ENCODE assay signal across 24 mouse cellular contexts in the genomic region with DNA sequence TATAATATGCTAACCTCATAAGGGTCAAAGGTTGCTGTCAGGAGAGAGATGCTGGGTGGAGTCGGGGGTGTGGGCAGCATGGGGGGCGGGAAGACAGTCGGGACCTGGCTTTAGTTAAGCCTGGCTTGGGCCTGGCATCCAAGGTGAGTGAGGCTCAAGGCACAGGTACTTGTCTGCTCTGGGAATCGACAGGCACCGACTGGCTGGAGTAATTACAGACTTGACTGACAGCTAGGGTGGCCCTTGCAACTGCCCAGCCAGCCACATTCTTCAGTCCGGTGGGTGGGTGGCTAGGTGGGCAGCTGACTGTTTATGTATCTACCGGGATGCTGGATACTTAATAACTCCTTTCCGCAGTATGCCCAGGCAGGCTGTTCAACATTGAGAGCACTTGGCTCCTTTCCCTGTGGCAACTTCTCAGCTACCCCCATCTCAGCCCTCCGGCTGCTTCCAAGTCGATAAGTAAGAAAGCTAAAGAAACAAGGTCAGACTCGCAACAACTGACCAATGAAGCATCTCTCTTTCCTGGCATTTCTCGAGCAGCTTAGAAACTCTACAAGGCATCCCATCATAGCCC. TPM values are rescaled to one million over a fixed set of nuclear protein-coding genes. Genes with fewer than 3 reads are reported as not detected.
DNase-seq lines count a peak whose midpoint lies in the region; ATAC-seq and TF ChIP-seq lines count a peak whose summit lies in the region.
"Had no signal": no experiment of that assay in that cellular context is flagged by ENCODE, and none has a peak within 500 bp of the region (broad histone marks: within the 10 kb centered on the region; RNA-seq: fewer than 3 reads in every experiment).

No protein-coding gene starts in this region.

- no peak overlapping the region for H3K4me2 ChIP-seq in lung, embryonic 16.5 days (ENCODE audit: low read depth, low read length)
- no peak overlapping the region for H3K4me2 ChIP-seq in kidney, postnatal 0 days (ENCODE audit: low read length)
- no peak overlapping the region for H3K4me2 ChIP-seq in forebrain, embryonic 12.5 days
- H3K4me2 ChIP-seq: forebrain, embryonic 15.5 days; heart, embryonic 12.5 days; hindbrain, embryonic 13.5 days; limb, embryonic 12.5 days; liver, embryonic 15.5 days; lung, embryonic 14.5 days had no signal

- no peak overlapping the region for H3K27ac ChIP-seq in lung, embryonic 16.5 days (ENCODE audit: low read length)
- peak overlapping the region; percentile 43 for H3K27ac ChIP-seq in kidney, postnatal 0 days
- H3K27ac ChIP-seq in forebrain, embryonic 12.5 days: no peak overlapping the region
- H3K27ac ChIP-seq: forebrain, embryonic 15.5 days; hindbrain, embryonic 13.5 days; layer of hippocampus, adult 2 months; left cerebral cortex, adult 2 months; limb, embryonic 12.5 days; liver, embryonic 15.5 days; macrophage had no signal

- no peak for TF ChIP-seq CTCF in kidney, postnatal 0 days (IDR thresholded peaks at IDR 0.05; ENCODE audit: low read depth)

- H3K36me3 ChIP-seq in lung, embryonic 16.5 days (ENCODE audit: control insufficient read depth, insufficient read depth, low read length): no peaks in the 10 kb centered on the region
- no peaks in the 10 kb centered on the region for H3K36me3 ChIP-seq in kidney, postnatal 0 days (ENCODE audit: insufficient read depth, low read length)
- no peaks in the 10 kb centered on the region for H3K36me3 ChIP-seq in forebrain, embryonic 12.5 days (replicated peaks)
- H3K36me3 ChIP-seq: forebrain, embryonic 15.5 days; heart, embryonic 12.5 days; hindbrain, embryonic 13.5 days; limb, embryonic 12.5 days; liver, embryonic 15.5 days had no signal

- peak; percentile 47; the same call in 1 of the 2 replicates for ATAC-seq in lung, embryonic 16.5 days (ENCODE audit: low read depth)
- 0 out of 2 replicates have a peak, but pooled peaks have one; percentile 31 for ATAC-seq in kidney, postnatal 0 days (replicated peaks; ENCODE audit: low FRiP score, low read depth)
- ATAC-seq in forebrain, embryonic 12.5 days (ENCODE audit: low FRiP score): no peak
- ATAC-seq: forebrain, embryonic 15.5 days; intestine, embryonic 16.5 days had no signal

- no peak overlapping the region for H3K9ac ChIP-seq in lung, embryonic 16.5 days (ENCODE audit: low read length)
- H3K9ac ChIP-seq in kidney, postnatal 0 days (ENCODE audit: low read depth, low read length): no peak overlapping the region
- no peak overlapping the region for H3K9ac ChIP-seq in forebrain, embryonic 12.5 days
- H3K9ac ChIP-seq: forebrain, embryonic 15.5 days; heart, embryonic 12.5 days; hindbrain, embryonic 13.5 days; limb, embryonic 12.5 days; liver, embryonic 15.5 days; lung, embryonic 14.5 days had no signal

- DNase-seq in lung, postnatal 25 days (ENCODE audit: low spot score): no peak
- DNase-seq in kidney, adult 8-10 months: peak; percentile 71 to 75
- no peak for DNase-seq in kidney, postnatal 0 days (ENCODE audit: low spot score)
- peak; percentile 22 to 42 for DNase-seq in kidney, postnatal 4 days
- DNase-seq in urinary bladder, adult 18-20 months (ENCODE audit: low spot score in 2 of 2): no peak
- DNase-seq: adrenal gland, postnatal 36 days; B cell, adult 2 months; gastrocnemius, postnatal 25 days; heart, adult 18-20 months; heart, postnatal 4 days; lung, embryonic 14.5 days; midbrain, embryonic 14.5 days; right cerebral cortex, adult 18-20 months had no signal

- H3K4me3 ChIP-seq in lung, embryonic 16.5 days (ENCODE audit: low read length): no peak overlapping the region
- H3K4me3 ChIP-seq in kidney, postnatal 0 days (replicated peaks; ENCODE audit: low read depth, low read length): no peak overlapping the region
- no peak overlapping the region for H3K4me3 ChIP-seq in forebrain, embryonic 12.5 days (replicated peaks)
- H3K4me3 ChIP-seq: forebrain, embryonic 15.5 days; heart, embryonic 12.5 days; hindbrain, embryonic 13.5 days; layer of hippocampus, adult 2 months; left cerebral cortex, adult 2 months; limb, embryonic 12.5 days; liver, embryonic 15.5 days had no signal

- 55% methylated on average over 12 of the region's 12 CpGs for WGBS in lung, embryonic 16.5 days
- 53% methylated on average over 12 of the region's 12 CpGs for WGBS in kidney, postnatal 0 days
- WGBS in forebrain, embryonic 12.5 days: 86% methylated on average over 12 of the region's 12 CpGs

- no peaks in the 10 kb centered on the region for H3K27me3 ChIP-seq in lung, embryonic 16.5 days (ENCODE audit: control insufficient read depth, insufficient read depth, low read depth, low read length)
- no peaks in the 10 kb centered on the region for H3K27me3 ChIP-seq in kidney, postnatal 0 days (ENCODE audit: insufficient read depth, low read length)
- 0 out of 2 replicates have a peak, but pooled peaks cover 2% of the 10 kb centered on the region for H3K27me3 ChIP-seq in forebrain, embryonic 12.5 days
- H3K27me3 ChIP-seq: forebrain, embryonic 15.5 days had no signal

- peaks cover 7% of the 10 kb centered on the region for H3K4me1 ChIP-seq in lung, embryonic 16.5 days (replicated peaks; ENCODE audit: control insufficient read depth, insufficient read depth, low read length)
- H3K4me1 ChIP-seq in kidney, postnatal 0 days (replicated peaks; ENCODE audit: insufficient read depth, low read length): peaks cover 14% of the 10 kb centered on the region; the same call in 1 of the 2 replicates
- H3K4me1 ChIP-seq in forebrain, embryonic 12.5 days: 0 out of 2 replicates have a peak, but pooled peaks cover 2% of the 10 kb centered on the region
- H3K4me1 ChIP-seq: liver, embryonic 15.5 days had no signal

- no peaks in the 10 kb centered on the region for H3K9me3 ChIP-seq in lung, embryonic 16.5 days (ENCODE audit: control insufficient read depth, low read length)
- H3K9me3 ChIP-seq in kidney, postnatal 0 days (replicated peaks; ENCODE audit: low read length): no peaks in the 10 kb centered on the region
- no peaks in the 10 kb centered on the region for H3K9me3 ChIP-seq in forebrain, embryonic 12.5 days
- H3K9me3 ChIP-seq: forebrain, embryonic 15.5 days; heart, embryonic 12.5 days; hindbrain, embryonic 13.5 days; limb, embryonic 12.5 days; liver, embryonic 15.5 days had no signal

RNA-seq across cellular contexts. Expression of a gene that starts 10.0 kb away (rescaled TPM):
- 1.6 and 1.7 TPM in 2 replicates for polyA plus RNA-seq in lung, embryonic 16.5 days (2015; fragmentation: Nextera tagmentation; extraction: Ambion mirVana)
- 20.6 and 22.5 TPM in 2 replicates for polyA plus RNA-seq in kidney, postnatal 0 days (2015; fragmentation: Nextera tagmentation; extraction: Ambion mirVana)
- 0.59 TPM in 1 of 2 replicates, not detected in the other for polyA plus RNA-seq in forebrain, embryonic 12.5 days (2016; fragmentation: Nextera tagmentation; extraction: Ambion mirVana)
- polyA plus RNA-seq: midbrain, embryonic 14.5 days had no signal

RNA-seq across cellular contexts. Expression of a gene that starts 56.1 kb away (rescaled TPM):
- polyA plus RNA-seq in lung, embryonic 16.5 days (2015; fragmentation: Nextera tagmentation; extraction: Ambion mirVana): 44.2 and 48.5 TPM in 2 replicates
- 24.5 and 24.7 TPM in 2 replicates for polyA plus RNA-seq in kidney, postnatal 0 days (2015; fragmentation: Nextera tagmentation; extraction: Ambion mirVana)
- 23.7 and 24.1 TPM in 2 replicates for polyA plus RNA-seq in forebrain, embryonic 12.5 days (2016; fragmentation: Nextera tagmentation; extraction: Ambion mirVana)

Comparison
In these comparisons a context has a peak if more than half of its experiments do, and no peak if none do; other contexts are left out.
1. DNase-seq: peak in kidney, adult 8-10 months (2 of 2) and kidney, postnatal 4 days (2 of 2); none in lung, postnatal 25 days (single experiment), kidney, postnatal 0 days (single experiment) and urinary bladder, adult 18-20 months (0 of 2).